Mouse (Mus musculus) layer of hippocampus, adult 9-10 months (tissue): Measurements from ENCODE around the gene 1600014C10Rik.

Experiments
- DNase-seq: peaks from one replicate; pipeline ENCODE4 v3.0.0; 2022; ENCODE audit warnings: low spot score

Gene 1600014C10Rik

DNA sequence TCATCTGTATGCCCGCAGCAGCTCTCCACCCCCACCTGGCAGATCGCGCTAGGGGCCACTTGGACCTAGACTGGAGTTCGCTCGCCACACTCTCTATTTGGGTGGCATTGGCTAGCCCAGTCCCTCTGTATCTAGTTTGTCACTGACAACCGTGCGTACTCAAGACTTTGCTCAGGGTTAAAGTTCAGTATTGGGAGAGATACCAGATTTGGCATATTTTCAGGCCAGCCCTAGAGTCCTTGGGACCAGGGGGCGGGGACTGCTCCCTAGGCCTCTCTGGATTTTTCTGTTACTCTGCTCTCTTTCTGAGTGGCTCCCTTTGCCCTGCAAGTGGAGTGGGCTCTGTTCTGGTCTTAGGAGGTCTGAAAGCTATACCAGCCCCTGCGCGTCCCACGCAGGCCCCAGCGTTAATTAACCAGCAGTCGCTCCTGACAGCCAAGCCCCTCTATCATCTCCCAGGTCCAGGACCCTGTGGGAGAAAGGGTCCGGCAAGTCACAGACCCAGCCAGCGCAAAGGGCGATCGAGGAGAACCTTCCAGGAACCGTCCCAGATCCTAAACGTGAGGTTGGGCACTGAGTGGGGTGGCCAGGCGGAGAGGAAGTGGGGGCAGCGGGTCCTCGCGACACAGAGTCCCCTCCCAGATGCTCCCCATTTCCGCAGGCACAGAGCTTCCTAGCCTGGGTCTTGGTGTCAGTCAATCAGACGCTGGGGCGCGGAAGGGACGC, at the start of gene 1600014C10Rik:
1600014C10Rik (plus strand) TSS at position 256 of the 726 bp plus-strand sequence.
- no peak for DNase-seq

DNA sequence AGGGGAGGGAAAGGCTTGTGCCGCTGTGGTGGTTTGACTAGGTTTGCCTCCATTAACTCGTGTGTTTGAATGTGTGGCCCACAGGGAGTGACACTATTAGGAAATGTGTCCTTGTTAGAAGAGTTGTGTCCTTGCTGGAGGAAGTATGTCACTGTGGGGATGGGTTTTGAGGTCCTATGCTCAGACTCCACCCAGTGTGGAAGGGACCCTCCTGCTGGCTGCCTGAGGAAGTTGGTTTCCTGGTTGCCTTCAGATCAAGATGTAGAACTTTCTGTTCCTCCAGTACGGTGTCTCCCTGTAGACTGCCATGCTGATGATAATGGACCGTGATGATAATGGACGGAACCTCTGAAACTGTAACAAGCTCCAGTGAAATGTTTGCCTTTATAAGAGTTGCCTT, 48.5 kb upstream of the 1600014C10Rik start:
- no peak for DNase-seq

DNA sequence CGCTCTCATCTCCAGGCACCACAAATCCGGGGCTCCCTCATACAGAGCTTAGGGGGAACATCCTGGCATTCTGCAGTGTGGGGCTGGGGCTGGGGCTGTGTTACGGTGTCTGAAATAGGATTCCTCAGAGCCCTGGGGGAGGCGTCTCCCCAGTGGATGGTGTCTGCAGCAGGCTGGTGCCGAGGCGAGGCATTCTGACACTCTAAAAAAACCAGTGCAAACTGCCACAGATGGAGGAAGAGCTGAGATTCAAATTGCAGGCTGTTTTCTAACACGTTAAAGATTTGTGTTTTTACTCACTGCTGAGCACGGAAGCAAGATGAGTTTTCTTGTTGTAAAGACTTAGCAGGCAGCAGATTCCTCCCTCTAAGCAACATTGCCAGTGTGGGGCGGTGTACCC, 42.7 kb upstream of the 1600014C10Rik start:
- peak; percentile 24 for DNase-seq

DNA sequence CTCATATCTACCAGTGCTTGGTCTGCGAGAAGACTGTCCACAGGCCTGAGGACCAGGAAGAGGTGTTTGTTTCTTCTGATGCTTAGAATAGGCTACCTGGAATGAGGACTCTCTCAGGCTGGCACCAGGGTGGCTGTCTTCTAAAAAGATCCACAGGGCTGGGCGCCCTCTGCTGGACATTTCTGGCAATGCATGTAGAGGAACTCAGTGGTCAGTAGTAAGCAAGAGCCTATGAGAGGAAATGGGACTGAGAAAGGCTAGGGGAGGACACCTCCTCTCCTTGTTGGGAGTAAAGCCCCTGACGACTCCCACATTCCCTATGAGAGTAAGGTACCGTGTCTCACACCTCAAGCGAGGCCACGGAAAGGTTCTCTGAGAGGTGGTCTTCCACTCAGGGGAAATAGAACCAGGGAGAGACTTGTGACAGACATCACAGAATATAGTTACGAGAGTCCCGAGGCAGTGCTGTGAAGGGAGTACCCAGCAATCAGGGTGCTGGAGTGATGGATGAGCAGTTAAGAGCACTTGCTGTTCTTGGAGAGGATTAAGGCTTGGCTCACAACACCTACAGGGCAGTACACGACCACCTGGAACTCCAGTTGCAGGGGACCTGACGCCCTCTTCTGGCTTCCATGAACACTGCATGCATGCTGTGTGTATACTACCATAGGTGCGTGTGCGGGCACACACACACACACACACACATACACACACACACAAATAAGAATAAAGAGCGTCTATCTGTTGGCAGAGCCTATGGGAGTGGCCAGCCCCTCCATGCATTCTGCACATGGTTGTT, 41.1 kb upstream of the 1600014C10Rik start:
- DNase-seq, result peak; percentile 64

DNA sequence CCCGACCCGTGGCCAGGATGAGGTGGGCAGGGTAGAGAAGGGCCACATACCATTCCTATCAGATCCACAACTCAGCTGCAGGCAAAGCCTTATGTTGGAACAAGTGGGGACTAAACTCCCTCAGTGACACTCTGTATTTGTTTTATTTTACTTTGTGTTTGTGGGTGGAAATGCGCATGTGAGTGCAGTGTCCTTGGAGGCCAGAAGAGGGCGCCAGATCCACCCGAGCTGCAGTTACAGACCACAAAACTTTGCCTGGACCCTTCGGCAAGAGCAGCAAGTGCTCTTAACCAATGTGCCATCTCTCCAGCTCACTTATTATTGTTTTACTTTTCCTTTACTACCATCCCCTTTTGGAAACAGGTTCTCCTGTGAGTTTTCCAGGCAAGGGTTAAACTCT, 35.5 kb upstream of the 1600014C10Rik start:
- DNase-seq, result no peak

DNA sequence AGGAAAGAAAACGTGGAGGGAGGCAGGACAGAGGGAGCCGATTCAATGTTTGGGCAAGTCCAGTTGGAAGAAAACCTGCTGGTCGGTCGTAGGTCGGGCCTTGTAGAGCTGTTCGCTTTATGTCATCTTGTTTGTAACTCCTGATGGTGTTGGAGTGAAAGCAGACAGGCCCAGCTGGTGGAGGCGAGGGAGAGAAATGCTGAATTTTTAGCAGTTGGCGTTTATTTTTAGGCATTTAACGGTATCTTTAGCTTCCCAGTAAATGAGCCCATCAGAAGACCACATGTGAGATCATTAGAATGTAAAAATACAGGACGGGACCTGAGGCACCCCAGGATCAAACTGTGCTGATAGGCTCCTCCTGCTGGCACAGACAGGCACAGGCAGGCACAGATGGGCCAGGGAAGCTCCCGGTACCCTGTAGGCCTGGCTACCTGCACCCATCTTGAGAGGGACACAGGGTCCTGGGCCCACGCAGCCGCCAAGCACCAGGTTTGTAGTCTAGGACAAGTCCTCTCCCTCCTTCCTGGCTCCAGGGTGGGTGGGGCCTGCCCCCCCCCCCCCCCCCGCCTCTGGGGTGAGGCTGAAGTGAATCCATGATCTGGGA, 31.2 kb upstream of the 1600014C10Rik start:
- DNase-seq, result no peak

DNA sequence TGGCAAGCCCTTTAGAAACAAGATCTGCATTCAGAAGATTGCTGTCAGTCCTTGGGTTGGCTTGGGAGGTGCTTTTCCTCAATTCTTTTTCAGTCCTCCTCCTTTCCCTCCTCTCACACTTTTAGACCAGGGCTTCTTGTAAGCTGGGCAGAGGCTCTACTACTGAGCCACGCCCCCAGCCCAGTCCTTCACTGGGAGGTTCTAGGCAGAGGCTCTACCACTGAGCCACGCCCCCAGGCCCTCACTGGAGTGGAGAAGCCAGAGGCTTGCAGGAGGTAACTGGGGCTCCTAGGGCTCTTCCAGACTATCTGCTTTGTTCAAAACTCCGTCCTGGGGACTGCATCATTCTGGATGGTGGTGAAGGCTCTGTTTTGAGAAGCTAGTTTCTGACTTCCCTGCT, 30.4 kb upstream of the 1600014C10Rik start:
- DNase-seq, result no peak

DNA sequence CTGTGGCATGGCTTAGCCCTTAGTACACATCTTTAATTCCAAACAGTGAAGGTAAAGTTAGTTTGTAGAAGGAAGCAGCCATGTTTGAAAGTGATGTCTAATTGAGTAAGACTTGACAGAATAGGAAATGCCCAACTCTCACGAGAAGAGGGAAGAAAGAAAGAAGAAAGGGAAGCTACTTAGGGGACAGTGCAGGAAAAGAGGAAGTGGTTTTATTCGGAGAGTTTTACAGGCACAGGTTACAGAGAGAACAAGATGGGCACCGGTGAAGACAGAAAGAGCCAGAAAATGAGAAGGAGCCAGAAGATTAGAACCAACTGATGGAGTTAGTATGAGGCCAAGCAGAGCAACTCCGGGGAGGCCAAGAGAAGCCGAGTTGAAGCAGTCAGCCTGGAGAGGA, 27.2 kb upstream of the 1600014C10Rik start:
- no peak for DNase-seq

DNA sequence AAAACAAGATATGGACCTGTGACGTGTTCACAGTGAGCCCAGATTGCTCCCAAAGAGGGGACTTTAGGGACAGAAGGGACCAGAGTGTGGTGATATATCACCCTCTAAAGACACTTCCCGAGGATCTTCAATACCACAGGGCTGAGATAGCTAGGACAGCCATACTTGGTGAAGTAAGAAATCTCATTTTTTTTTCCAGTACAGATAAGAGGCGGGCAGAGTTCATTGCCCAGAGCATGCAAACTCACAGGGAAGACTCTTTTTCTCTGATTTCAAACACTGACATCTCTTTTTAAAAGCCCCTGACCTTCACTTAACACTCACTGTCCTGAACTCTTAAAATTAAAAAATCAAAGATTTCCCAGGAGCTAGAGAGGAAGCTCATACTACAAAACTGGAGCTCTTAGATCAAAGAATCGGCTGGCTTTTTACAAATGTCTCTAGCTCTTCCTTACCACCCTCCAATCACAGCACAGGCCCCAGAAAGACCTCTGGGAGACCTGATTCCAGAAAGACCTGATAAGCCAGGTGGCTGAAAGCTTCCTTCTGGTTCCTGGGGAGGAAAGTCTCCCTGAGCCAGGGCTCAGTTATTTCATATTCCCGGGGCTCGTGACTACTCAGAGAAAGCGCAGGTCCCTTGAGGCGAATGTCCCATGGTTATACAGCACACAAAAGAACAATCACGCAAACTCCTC, 24.1 kb upstream of the 1600014C10Rik start:
- no peak for DNase-seq

DNA sequence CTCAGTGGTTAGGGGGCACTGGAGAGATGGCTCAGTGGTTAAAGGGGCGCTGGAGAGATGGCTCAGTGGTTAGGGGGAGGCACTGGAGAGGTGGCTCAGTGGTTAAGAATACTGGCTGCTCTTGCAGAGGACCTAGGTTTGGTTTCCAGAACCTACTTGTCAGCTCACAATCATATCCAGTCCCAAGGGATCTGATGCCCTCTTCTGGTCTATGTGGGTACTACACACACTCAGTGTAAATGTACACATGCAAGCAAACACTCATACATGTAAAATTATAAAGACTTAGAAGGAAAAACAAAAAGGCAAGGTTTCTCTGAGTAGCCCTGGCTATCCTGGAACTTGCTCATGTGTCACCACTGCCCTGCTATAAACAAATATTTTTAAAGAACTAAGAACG, 21.6 kb upstream of the 1600014C10Rik start:
- no peak for DNase-seq

DNA sequence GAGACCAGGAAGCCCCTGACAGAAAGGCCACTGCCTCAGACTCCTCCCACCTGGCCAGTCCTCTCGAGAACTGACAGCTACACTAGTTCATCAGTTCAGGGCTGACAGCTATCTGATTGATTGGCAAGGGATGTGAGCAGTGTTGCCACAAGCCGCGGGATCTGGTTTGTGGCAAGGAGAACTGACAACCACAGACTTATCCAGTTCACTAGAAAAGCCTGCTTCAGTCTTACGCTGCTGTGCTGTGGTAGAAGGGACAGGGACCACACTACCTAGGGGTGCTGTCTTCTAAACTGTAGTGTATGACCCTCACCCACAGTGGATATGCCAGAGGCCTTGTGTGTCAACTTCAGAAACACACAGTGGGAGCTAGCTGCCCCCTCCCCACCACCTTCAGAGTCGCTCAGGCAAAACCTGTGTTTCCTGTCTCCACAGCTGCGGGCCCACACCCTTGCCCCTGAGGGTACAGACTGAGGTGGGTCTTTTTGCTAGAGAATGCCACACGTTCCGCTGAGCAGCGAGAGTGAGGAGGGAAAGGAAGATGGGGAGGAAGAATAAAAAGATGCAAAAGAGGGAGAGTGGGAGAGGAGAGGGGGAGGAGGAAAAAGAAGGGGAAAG, 19.5 kb upstream of the 1600014C10Rik start:
- no peak for DNase-seq

DNA sequence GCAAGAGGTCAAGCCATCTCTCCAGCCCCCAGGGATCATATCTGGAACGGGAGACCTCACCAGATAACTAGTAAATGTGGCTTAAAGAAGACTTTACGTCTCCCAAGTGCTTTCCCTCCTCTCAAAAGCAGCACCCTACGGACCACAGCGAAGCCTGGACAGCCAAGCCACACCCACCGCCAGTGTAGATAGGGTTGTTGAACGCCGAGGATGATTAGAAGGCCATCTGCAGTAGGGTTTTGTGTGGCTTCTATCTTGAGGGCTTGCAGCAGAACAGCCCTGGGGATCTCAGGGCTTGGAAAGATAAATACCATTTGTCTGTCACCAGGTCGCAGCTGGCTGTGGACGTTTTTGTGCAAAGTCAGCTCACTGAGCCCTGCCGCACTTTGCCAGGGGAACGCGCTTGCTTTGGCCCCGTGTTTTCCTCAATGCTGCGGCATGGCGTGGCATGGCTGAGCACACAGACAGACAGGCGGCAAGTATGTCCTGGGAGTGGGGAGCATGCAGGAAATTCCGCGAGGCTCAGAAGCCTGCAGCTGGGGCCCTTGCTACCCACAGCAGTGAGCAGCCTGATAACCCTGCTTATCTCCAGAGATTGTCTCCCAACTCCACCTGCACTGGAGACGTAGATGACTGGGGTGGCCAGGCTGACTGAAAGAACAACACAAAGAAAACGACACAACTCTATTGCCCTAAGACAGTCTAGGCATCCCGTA, 15.9 kb upstream of the 1600014C10Rik start:
- DNase-seq, result no peak

DNA sequence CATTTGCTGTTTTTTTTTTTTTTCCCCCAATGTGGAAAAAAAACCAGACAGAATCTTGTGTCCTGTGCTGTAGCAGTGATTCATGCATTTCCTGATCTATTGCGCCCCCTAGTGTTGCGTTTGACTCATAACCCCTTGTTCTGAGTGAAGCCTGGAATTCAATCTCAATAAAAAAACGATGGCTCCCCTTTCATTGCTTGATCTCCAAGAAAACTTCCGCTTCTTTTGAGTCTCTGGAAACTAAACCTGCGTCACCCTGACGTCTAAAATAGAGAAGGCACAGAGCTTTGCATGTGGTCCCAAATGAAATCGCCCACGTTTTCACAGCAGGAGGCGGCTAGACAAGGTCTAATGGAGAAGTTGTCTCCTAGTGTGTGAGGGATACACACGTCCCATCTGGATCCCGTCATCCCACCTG, 15.3 kb upstream of the 1600014C10Rik start:
- DNase-seq, result no peak

DNA sequence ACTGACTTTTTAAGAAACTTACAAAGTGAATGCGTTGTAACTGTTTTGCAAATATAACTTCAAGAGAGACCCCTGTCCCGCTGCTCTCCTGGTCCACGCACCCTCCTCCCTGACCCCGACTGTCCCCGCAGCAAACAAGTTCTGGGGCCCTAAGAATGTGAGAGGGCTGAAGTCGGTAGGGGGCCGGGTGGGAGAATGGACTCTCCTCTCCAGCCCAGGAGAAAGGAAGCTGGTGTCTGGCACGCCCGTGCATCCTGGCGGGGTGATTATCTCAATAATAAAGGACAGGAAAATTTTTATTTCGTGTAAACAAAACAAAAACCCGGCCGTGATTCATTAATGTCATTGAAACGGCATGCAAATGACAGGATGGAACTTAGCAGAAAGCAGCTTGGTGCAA, 9.1 kb upstream of the 1600014C10Rik start:
- DNase-seq, result no peak

DNA sequence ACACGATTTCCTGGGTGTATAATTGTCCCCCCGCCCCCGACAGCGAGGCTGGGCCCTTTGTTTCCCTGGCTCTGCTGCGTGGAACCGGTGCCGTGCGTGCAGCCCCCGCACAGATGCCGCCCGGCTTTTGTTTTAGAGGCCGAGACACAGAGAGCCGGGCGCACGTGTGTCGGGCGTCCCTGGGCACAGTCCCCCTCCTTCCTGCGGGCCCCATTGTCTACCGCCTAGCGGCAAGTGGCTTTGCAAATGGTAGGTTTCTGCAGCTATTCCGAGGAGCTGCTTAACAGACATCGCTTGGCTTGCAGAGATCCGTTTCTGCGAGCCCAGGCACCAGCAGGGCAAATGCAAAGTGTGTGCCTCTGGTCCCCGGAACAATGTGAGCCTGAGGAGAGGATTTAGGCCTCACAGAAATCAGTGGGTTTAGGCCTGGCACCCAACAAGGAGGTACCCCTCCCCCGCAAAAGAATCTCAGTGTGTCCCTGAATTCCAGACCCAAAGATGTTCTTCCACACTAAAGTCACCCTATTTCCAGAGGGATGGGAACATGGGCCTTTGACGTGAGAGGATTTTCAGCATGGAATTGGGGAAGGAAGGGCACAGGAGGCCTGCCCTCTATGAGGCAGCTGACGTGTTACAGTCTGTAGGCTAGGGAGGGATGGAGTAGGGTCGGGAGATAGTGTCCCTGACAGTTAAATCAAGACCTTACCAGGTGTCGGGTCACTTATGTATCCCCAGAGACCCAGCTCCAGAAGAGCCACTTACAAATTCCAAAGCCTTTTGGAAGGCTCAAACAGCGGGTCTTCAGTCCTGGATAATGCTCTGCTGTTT, 8.5 kb upstream of the 1600014C10Rik start:
- DNase-seq, result no peak

DNA sequence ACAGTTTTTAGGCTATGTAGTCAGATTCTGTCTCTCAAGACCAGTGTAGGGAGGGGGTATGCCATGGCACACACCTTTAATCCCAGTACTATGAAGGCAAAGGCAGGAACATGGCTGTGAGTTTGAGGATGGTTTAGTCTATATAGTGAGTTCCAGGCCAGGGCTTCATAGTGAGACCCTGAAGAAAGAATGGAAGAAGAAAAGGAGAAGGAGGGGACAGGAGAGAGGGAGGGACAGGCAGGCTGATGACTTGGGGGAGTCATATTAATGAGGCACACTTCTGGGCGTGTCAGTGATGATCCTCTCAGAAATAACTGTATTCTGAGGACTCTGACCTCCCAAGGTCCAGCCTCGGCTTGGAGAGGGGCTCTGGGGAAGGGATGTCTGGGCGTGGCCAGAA, 7.0 kb upstream of the 1600014C10Rik start:
- DNase-seq, result no peak

DNA sequence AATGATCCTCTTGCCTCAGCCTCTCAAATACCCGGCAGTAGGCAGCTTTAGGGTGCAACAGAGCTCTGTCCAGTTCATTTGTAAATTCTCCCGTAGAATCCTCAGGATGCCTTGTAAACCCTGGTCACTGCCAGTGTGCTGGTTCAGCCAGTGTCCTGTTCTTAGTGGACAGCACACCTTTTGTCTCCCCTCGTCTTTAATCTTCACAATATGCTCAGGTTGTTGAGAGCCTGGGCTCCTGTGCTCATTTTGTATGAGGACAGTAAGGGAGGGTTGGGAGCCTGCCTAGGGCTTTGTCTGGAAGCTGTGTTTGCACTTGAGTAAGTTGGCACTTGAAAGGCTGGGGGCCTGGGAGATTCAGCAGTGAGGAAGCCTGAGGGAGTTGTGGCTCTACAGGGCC, 3.1 kb upstream of the 1600014C10Rik start:
- no peak for DNase-seq

DNA sequence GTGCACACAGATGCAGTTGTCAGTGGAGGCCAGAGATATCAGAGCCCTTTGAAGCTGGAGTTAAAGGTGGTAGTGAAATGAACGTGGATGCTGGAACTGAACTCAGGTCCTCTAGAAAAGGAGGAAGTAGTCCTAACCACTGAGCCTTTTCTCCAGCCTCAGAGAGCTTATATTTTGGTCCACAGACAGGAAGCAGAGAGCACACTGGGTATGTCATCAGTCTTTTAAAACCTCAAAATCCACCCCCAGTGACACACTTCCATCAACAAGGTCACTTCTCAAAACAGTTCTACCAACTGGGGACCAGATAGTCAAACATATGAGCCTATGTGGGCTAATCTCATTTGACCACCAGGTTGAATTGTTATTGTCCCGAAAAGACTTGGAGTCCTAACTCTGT, 1.7 kb upstream of the 1600014C10Rik start:
- no peak for DNase-seq

DNA sequence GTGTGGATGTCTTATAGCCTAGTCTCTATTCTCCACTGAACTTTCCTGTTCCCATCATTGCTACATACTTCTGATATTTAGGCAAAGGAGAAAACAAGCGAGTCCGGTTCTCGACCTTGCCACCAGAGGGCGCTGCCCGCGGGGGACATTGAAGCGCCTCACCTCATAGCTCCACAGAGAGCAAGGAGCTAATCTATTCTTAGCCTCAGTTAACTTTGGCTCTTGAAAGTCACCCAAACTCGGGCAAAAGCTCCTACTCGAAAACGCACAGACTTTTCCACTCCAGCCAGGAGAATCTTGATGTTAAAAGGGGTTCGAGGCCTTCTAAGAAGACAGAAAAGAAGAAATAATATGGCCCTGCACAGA, 438 bp upstream of the 1600014C10Rik start:
- DNase-seq, result peak; percentile 73

DNA sequence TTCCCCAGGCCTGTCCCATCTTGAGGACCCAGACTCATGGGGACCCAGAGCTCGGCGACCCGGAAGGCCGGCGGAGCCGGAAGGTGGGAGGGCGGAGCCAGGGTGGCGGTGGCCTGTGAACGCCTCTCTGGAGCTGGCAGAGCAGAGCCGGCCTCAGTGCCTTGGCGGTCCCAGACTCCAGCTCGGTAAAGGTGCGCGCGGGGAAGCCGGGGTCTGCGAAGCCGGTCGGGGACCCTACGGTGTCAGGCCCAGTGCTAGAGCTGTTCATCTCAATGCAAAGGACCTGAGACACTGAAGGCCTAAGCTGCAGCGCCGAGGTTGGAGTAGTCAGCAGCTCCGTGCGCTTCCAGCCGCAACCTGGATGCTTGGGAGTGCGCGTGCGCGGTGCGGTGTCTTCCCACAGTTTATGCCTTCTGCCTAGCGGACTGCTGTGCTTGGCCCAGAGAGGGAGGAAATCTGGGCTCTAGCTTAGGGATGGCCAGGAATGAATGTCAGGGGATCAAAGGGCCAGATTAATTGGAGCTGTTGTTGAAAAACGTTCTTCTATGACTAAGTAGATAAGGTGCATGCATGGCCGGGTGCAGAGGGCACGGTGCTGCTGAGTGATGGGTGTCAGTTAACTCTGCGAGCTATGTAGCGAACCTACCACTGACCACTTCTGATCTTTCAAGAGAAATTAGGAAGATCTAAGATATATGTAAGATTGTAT, 846 bp downstream of the 1600014C10Rik start:
- DNase-seq, result peak; percentile 66
